Mouse (Mus musculus): ENCODE results near the gene Fndc3b. TPM values are rescaled to one million over a fixed set of nuclear protein-coding genes. Genes with fewer than 3 reads are reported as not detected.

The Fndc3b gene
- polyA plus RNA-seq, 1 experiment from 2014 or later = 11.8 TPM

DNA sequence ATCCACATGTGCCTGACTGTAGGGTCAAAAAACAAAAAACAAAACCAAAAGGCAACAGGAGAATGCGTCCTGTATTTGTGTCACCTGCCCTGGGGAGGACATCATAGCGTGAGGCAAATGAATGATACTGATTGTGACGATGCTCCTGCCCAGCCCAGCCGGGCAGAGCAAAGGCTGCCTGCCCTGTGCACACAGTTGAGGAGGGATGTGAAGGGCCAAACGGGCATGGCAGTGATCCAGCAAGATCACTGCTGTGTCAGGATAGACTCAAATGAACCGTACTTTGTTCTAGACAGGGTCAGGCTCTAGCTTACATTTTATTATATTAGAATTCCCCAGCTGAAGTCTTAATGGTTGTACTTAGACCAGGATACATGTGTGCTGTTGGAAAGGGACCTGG is 219.3 kb downstream of the Fndc3b start:
- no peak overlapping the region for H3K4me2 ChIP-seq (replicated peaks; ENCODE audit: low read depth)
- no peak for ATAC-seq (ENCODE audit: low FRiP score, low TSS enrichment)

DNA sequence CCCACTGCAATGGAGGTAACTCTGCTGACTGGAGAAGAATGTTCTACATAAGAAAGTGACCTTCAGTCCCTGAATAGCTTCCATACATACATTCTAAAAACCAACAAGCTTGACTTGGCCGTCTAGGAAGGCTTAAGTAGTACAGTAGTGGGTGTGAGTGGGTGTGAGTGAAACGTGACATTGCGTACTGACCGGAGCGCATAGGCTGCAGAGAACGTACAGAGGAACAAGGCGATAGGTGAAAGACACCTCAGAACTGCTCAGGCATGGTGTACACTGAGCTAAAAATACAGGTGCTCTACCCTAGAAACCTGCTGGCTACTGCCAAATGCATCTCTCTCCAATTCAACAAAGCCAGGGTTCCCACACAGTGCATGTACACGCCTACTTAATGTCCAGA is 219.7 kb downstream of the Fndc3b start:
- no peak overlapping the region for H3K4me2 ChIP-seq (replicated peaks; ENCODE audit: low read depth)
- no peak overlapping the region for H3K9ac ChIP-seq (ENCODE audit: low read length)
- WGBS = 76% methylated on average over 8 of the region's 8 CpGs
- no peak for TF ChIP-seq CTCF (IDR thresholded peaks at IDR 0.05; ENCODE audit: low read depth)
- H3K27ac ChIP-seq (replicated peaks) = no peak overlapping the region
- peaks cover 13% of the 10 kb centered on the region; the same call in 1 of the 2 replicates for H3K36me3 ChIP-seq (ENCODE audit: control insufficient read depth, insufficient read depth, low read length)
- DNase-seq (ENCODE audit: low spot score) (no peak), ATAC-seq (ENCODE audit: low FRiP score, low TSS enrichment) (no peak)
- no peaks in the 10 kb centered on the region for H3K27me3 ChIP-seq (ENCODE audit: control insufficient read depth, insufficient read depth, low read length)
- H3K9me3 ChIP-seq (ENCODE audit: control insufficient read depth, low read length) = no peaks in the 10 kb centered on the region
- no peaks in the 10 kb centered on the region for H3K4me1 ChIP-seq (replicated peaks; ENCODE audit: control insufficient read depth, insufficient read depth)
- H3K4me3 ChIP-seq (ENCODE audit: low read depth, low read length) = no peak overlapping the region

More for the DNA sequence above, 219.3 kb downstream of the Fndc3b start:
- H3K36me3 ChIP-seq (ENCODE audit: control insufficient read depth, insufficient read depth, low read length) = peaks cover 13% of the 10 kb centered on the region; the same call in 1 of the 2 replicates
- WGBS = 69% methylated on average over 6 of the region's 6 CpGs
- no peaks in the 10 kb centered on the region for H3K9me3 ChIP-seq (ENCODE audit: control insufficient read depth, low read length)
- H3K4me3 ChIP-seq (ENCODE audit: low read depth, low read length) = no peak overlapping the region
- TF ChIP-seq EP300 (optimal IDR thresholded peaks at IDR 0.05) (no peak), CTCF (IDR thresholded peaks at IDR 0.05; ENCODE audit: low read depth) (no peak)
- DNase-seq (ENCODE audit: low spot score) = no peak
- H3K4me1 ChIP-seq (replicated peaks; ENCODE audit: control insufficient read depth, insufficient read depth) = no peaks in the 10 kb centered on the region
- no peak overlapping the region for H3K9ac ChIP-seq (ENCODE audit: low read length)
- no peak overlapping the region for H3K27ac ChIP-seq (replicated peaks)
- H3K27me3 ChIP-seq (ENCODE audit: control insufficient read depth, insufficient read depth, low read length) = no peaks in the 10 kb centered on the region

DNA sequence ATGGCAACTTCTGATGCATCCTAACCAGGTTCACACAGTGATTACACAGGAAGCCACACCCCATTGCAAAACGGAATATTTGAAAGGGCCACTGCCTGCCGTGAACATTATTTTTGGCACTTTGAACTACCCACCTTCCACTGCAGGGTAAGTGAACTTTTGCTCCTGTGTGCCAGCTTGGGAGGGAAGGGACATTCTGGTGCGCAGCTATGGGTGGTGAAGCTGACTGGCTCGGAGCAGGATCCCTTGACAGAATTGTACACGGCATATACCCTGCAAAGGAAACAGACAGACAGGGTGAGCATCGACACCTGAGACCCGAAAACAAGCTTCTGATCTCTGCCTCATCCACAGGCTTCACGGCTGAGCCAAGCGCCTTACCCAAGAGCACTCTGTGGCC is 220.2 kb downstream of the Fndc3b start:
- Histone ChIP-seq H3K9ac (ENCODE audit: low read length) (no peak overlapping the region), H3K4me3 (ENCODE audit: low read depth, low read length) (no peak overlapping the region), H3K9me3 (ENCODE audit: control insufficient read depth, low read length) (no peaks in the 10 kb centered on the region), H3K4me2 (replicated peaks; ENCODE audit: low read depth) (no peak overlapping the region), H3K27ac (replicated peaks) (no peak overlapping the region), H3K36me3 (ENCODE audit: control insufficient read depth, insufficient read depth, low read length) (peaks cover 11% of the 10 kb centered on the region; the same call in 1 of the 2 replicates), H3K27me3 (ENCODE audit: control insufficient read depth, insufficient read depth, low read length) (no peaks in the 10 kb centered on the region), H3K4me1 (replicated peaks; ENCODE audit: control insufficient read depth, insufficient read depth) (no peaks in the 10 kb centered on the region)
- DNase-seq (ENCODE audit: low spot score) (no peak), ATAC-seq (ENCODE audit: low FRiP score, low TSS enrichment) (no peak)
- TF ChIP-seq CTCF (IDR thresholded peaks at IDR 0.05; ENCODE audit: low read depth) (no peak), EP300 (optimal IDR thresholded peaks at IDR 0.05) (no peak)
- WGBS = 74% methylated on average over 9 of the region's 9 CpGs

DNA sequence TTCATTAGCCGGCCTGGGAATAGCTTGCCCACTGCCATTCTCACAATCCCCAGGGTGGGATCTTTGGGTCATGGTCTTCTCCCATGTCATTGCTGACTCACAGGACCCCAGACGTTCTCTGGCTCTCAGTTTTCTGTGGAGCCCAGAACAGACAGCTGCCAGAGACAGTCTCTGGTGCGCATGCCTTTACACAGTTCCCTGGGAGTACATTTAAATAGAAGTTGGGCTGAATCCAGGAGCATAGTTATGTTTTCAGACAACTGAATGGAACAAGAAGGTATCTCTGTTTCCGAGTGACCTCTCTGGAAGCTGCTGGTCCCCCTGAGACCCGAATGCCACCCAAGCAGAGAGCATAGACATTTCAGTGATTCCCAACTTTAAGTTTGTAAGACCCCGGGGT is 221.6 kb downstream of the Fndc3b start:
- no peaks in the 10 kb centered on the region for H3K4me1 ChIP-seq (replicated peaks; ENCODE audit: control insufficient read depth, insufficient read depth)
- no peak overlapping the region for H3K9ac ChIP-seq (ENCODE audit: low read length)
- DNase-seq (ENCODE audit: low spot score) (no peak), ATAC-seq (ENCODE audit: low FRiP score, low TSS enrichment) (no peak)
- 75% methylated on average over 6 of the region's 6 CpGs for WGBS
- no peaks in the 10 kb centered on the region for H3K9me3 ChIP-seq (ENCODE audit: control insufficient read depth, low read length)
- TF ChIP-seq CTCF (IDR thresholded peaks at IDR 0.05; ENCODE audit: low read depth) (no peak), EP300 (optimal IDR thresholded peaks at IDR 0.05) (no peak)
- no peak overlapping the region for H3K4me3 ChIP-seq (ENCODE audit: low read depth, low read length)
- no peaks in the 10 kb centered on the region for H3K27me3 ChIP-seq (ENCODE audit: control insufficient read depth, insufficient read depth, low read length)
- H3K27ac ChIP-seq (replicated peaks) = no peak overlapping the region
- H3K36me3 ChIP-seq (ENCODE audit: control insufficient read depth, insufficient read depth, low read length) = peaks cover 14% of the 10 kb centered on the region; the same call in 1 of the 2 replicates
- no peak overlapping the region for H3K4me2 ChIP-seq (replicated peaks; ENCODE audit: low read depth)

DNA sequence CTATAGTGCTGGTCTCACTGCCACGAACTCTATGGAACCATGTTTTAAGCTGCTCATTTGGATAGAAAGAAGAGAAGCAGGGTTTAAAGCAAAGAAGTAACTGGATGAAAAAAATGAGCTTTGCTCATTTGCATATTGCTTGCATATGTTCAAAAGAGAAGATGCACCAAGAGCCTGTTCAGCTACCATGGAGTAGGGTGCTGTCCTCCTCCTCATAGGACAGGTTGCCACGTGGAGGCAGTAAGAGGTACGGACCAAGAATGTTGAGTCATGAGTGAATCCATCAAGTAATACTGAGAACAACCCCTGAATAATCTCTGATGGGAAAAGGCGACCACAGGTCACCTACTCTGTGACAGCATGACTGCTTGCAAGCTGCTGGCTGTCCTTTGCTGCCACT is 226.0 kb downstream of the Fndc3b start:
- no peak overlapping the region for H3K4me3 ChIP-seq (ENCODE audit: low read depth, low read length)
- no peak overlapping the region for H3K27ac ChIP-seq (replicated peaks)
- WGBS = 84% methylated on average over 4 of the region's 4 CpGs
- no peaks in the 10 kb centered on the region for H3K9me3 ChIP-seq (ENCODE audit: control insufficient read depth, low read length)
- ATAC-seq (ENCODE audit: low FRiP score, low TSS enrichment) (no peak), DNase-seq (ENCODE audit: low spot score) (no peak)
- H3K4me1 ChIP-seq (replicated peaks; ENCODE audit: control insufficient read depth, insufficient read depth) = no peaks in the 10 kb centered on the region
- TF ChIP-seq CTCF (IDR thresholded peaks at IDR 0.05; ENCODE audit: low read depth) = no peak
- no peak for TF ChIP-seq EP300 (optimal IDR thresholded peaks at IDR 0.05)
- no peak overlapping the region for H3K9ac ChIP-seq (ENCODE audit: low read length)
- H3K36me3 ChIP-seq (ENCODE audit: control insufficient read depth, insufficient read depth, low read length) = peaks cover 16% of the 10 kb centered on the region
- no peaks in the 10 kb centered on the region for H3K27me3 ChIP-seq (ENCODE audit: control insufficient read depth, insufficient read depth, low read length)
- H3K4me2 ChIP-seq (replicated peaks; ENCODE audit: low read depth) = no peak overlapping the region

DNA sequence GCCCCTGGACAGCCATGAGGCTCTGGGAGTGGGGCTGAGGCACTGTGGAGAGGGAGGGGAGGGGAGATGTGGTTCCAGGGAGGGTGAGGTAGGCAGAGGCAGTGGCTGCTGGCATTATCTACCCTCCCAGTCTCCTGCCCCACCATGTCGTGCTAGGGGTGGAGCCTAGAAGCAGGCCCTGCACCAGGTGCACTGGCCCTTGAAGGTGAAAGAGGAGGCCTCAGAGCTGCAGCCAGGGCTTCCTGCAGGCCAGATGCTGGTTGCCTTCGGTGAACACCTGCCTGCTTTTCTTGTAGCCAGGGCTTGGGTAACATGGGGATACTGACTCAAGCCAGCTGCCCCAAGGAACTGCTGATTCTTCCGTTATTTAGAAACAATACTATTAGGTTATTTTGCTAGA is 226.4 kb downstream of the Fndc3b start:
- no peaks in the 10 kb centered on the region for H3K27me3 ChIP-seq (ENCODE audit: control insufficient read depth, insufficient read depth, low read length)
- WGBS = 59% methylated on average over 3 of the region's 3 CpGs
- no peaks in the 10 kb centered on the region for H3K4me1 ChIP-seq (replicated peaks; ENCODE audit: control insufficient read depth, insufficient read depth)
- ATAC-seq (ENCODE audit: low FRiP score, low TSS enrichment) (no peak), DNase-seq (ENCODE audit: low spot score) (no peak)
- peaks cover 16% of the 10 kb centered on the region for H3K36me3 ChIP-seq (ENCODE audit: control insufficient read depth, insufficient read depth, low read length)
- no peak overlapping the region for H3K27ac ChIP-seq (replicated peaks)
- no peak overlapping the region for H3K9ac ChIP-seq (ENCODE audit: low read length)
- no peak overlapping the region for H3K4me2 ChIP-seq (replicated peaks; ENCODE audit: low read depth)
- no peak for TF ChIP-seq CTCF (IDR thresholded peaks at IDR 0.05; ENCODE audit: low read depth)
- TF ChIP-seq EP300 (optimal IDR thresholded peaks at IDR 0.05) = no peak
- no peak overlapping the region for H3K4me3 ChIP-seq (ENCODE audit: low read depth, low read length)
- H3K9me3 ChIP-seq (ENCODE audit: control insufficient read depth, low read length) = no peaks in the 10 kb centered on the region
